Mouse (Mus musculus): ENCODE measurements at regions not wholly inside any gene's neighbourhood (a gene's known extent, or its start where the extent isn't known, plus 50 kb on each side); places are given as distances from the start of the nearest gene placed in this dataset.

- no peaks in the 10 kb centered on the region for H3K36me3 ChIP-seq (ENCODE audit: control insufficient read depth, insufficient read depth, low read length)
- no peak overlapping the region for H3K4me3 ChIP-seq (ENCODE audit: extremely low read depth, insufficient read depth, insufficient read length)
- WGBS = 78% methylated on average over 3 of the region's 3 CpGs
- no peak for DNase-seq (ENCODE audit: low read depth in 1 of 2, low spot score in 2 of 2)
- H3K27ac ChIP-seq (ENCODE audit: insufficient read depth, low read length) = no peak overlapping the region
- no peak for TF ChIP-seq POLR2A (IDR thresholded peaks at IDR 0.05; ENCODE audit: low read depth, low read length)
- TF ChIP-seq CTCF (IDR thresholded peaks at IDR 0.05; ENCODE audit: extremely low read depth, insufficient read depth, insufficient read length, insufficient replicate concordance) = no peak
- no peaks in the 10 kb centered on the region for H3K4me1 ChIP-seq (ENCODE audit: control insufficient read depth, insufficient read depth, insufficient read length)
- H3K27me3 ChIP-seq (ENCODE audit: control insufficient read depth, insufficient read depth, low read length) = no peaks in the 10 kb centered on the region
Observed at GRCm38 (mm10) chr9:72195348-72195747, 79.3 kb upstream of the Zfp280d start.

GRCm38 (mm10) chr9:72196626-72197330 lies 77.9 kb upstream of the Zfp280d start:
- no peaks in the 10 kb centered on the region for H3K4me1 ChIP-seq (ENCODE audit: control insufficient read depth, insufficient read depth, insufficient read length)
- H3K36me3 ChIP-seq (ENCODE audit: control insufficient read depth, insufficient read depth, low read length) = no peaks in the 10 kb centered on the region
- DNase-seq (ENCODE audit: low read depth in 1 of 2, low spot score in 2 of 2) = no peak
- H3K27me3 ChIP-seq (ENCODE audit: control insufficient read depth, insufficient read depth, low read length) = no peaks in the 10 kb centered on the region
- TF ChIP-seq CTCF (IDR thresholded peaks at IDR 0.05; ENCODE audit: extremely low read depth, insufficient read depth, insufficient read length, insufficient replicate concordance) (no peak), POLR2A (IDR thresholded peaks at IDR 0.05; ENCODE audit: low read depth, low read length) (no peak)
- 87% methylated on average over 10 of the region's 10 CpGs for whole genome bisulfite sequencing
- H3K27ac ChIP-seq (ENCODE audit: insufficient read depth, low read length) = no peak overlapping the region
- no peak overlapping the region for H3K4me3 ChIP-seq (ENCODE audit: extremely low read depth, insufficient read depth, insufficient read length)

- H3K27me3 ChIP-seq (ENCODE audit: control insufficient read depth, insufficient read depth, low read length) = no peaks in the 10 kb centered on the region
- no peak for DNase-seq (ENCODE audit: low read depth in 1 of 2, low spot score in 2 of 2)
- H3K4me1 ChIP-seq (ENCODE audit: control insufficient read depth, insufficient read depth, insufficient read length) = no peaks in the 10 kb centered on the region
- no peak overlapping the region for H3K4me3 ChIP-seq (ENCODE audit: extremely low read depth, insufficient read depth, insufficient read length)
- TF ChIP-seq CTCF (IDR thresholded peaks at IDR 0.05; ENCODE audit: extremely low read depth, insufficient read depth, insufficient read length, insufficient replicate concordance) (no peak), POLR2A (IDR thresholded peaks at IDR 0.05; ENCODE audit: low read depth, low read length) (no peak)
- 87% methylated on average over 11 of the region's 11 CpGs for WGBS
- no peaks in the 10 kb centered on the region for H3K36me3 ChIP-seq (ENCODE audit: control insufficient read depth, insufficient read depth, low read length)
- H3K27ac ChIP-seq (ENCODE audit: insufficient read depth, low read length) = no peak overlapping the region
Observed at GRCm38 (mm10) chr9:72197331-72197732, 77.3 kb upstream of the Zfp280d start.

GRCm38 (mm10) chr9:72198976-72199375 lies 75.7 kb upstream of the Zfp280d start:
- Histone ChIP-seq H3K27me3 (ENCODE audit: control insufficient read depth, insufficient read depth, low read length) (no peaks in the 10 kb centered on the region), H3K4me3 (ENCODE audit: extremely low read depth, insufficient read depth, insufficient read length) (no peak overlapping the region), H3K4me1 (ENCODE audit: control insufficient read depth, insufficient read depth, insufficient read length) (no peaks in the 10 kb centered on the region), H3K36me3 (ENCODE audit: control insufficient read depth, insufficient read depth, low read length) (no peaks in the 10 kb centered on the region), H3K27ac (ENCODE audit: insufficient read depth, low read length) (no peak overlapping the region)
- no peak for TF ChIP-seq CTCF (IDR thresholded peaks at IDR 0.05; ENCODE audit: extremely low read depth, insufficient read depth, insufficient read length, insufficient replicate concordance)
- TF ChIP-seq POLR2A (IDR thresholded peaks at IDR 0.05; ENCODE audit: low read depth, low read length) = no peak
- 92% methylated on average over 5 of the region's 5 CpGs for WGBS
- no peak for DNase-seq (ENCODE audit: low read depth in 1 of 2, low spot score in 2 of 2)

GRCm38 (mm10) chr9:72204357-72204905 lies 70.2 kb upstream of the Zfp280d start:
- WGBS = 94% methylated on average over 2 of the region's 2 CpGs
- TF ChIP-seq POLR2A (IDR thresholded peaks at IDR 0.05; ENCODE audit: low read depth, low read length) (no peak), CTCF (IDR thresholded peaks at IDR 0.05; ENCODE audit: extremely low read depth, insufficient read depth, insufficient read length, insufficient replicate concordance) (no peak)
- H3K36me3 ChIP-seq (ENCODE audit: control insufficient read depth, insufficient read depth, low read length) = no peaks in the 10 kb centered on the region
- no peaks in the 10 kb centered on the region for H3K27me3 ChIP-seq (ENCODE audit: control insufficient read depth, insufficient read depth, low read length)
- no peaks in the 10 kb centered on the region for H3K4me1 ChIP-seq (ENCODE audit: control insufficient read depth, insufficient read depth, insufficient read length)
- DNase-seq (ENCODE audit: low read depth in 1 of 2, low spot score in 2 of 2) = no peak
- H3K4me3 ChIP-seq (ENCODE audit: extremely low read depth, insufficient read depth, insufficient read length) = no peak overlapping the region
- no peak overlapping the region for H3K27ac ChIP-seq (ENCODE audit: insufficient read depth, low read length)

- no peaks in the 10 kb centered on the region for H3K4me1 ChIP-seq (ENCODE audit: control insufficient read depth, insufficient read depth, insufficient read length)
- no peaks in the 10 kb centered on the region for H3K27me3 ChIP-seq (ENCODE audit: control insufficient read depth, insufficient read depth, low read length)
- 59% methylated on average over 7 of the region's 7 CpGs for WGBS
- TF ChIP-seq CTCF (IDR thresholded peaks at IDR 0.05; ENCODE audit: extremely low read depth, insufficient read depth, insufficient read length, insufficient replicate concordance) (no peak), POLR2A (IDR thresholded peaks at IDR 0.05; ENCODE audit: low read depth, low read length) (no peak)
- no peak overlapping the region for H3K27ac ChIP-seq (ENCODE audit: insufficient read depth, low read length)
- no peak for DNase-seq (ENCODE audit: low read depth in 1 of 2, low spot score in 2 of 2)
- no peak overlapping the region for H3K4me3 ChIP-seq (ENCODE audit: extremely low read depth, insufficient read depth, insufficient read length)
- no peaks in the 10 kb centered on the region for H3K36me3 ChIP-seq (ENCODE audit: control insufficient read depth, insufficient read depth, low read length)
Observed at GRCm38 (mm10) chr9:72205815-72206214, 68.8 kb upstream of the Zfp280d start.

GRCm38 (mm10) chr9:72206911-72207310 lies 67.7 kb upstream of the Zfp280d start:
- H3K4me3 ChIP-seq (ENCODE audit: extremely low read depth, insufficient read depth, insufficient read length) = no peak overlapping the region
- H3K27me3 ChIP-seq (ENCODE audit: control insufficient read depth, insufficient read depth, low read length) = no peaks in the 10 kb centered on the region
- TF ChIP-seq CTCF (IDR thresholded peaks at IDR 0.05; ENCODE audit: extremely low read depth, insufficient read depth, insufficient read length, insufficient replicate concordance) (no peak), POLR2A (IDR thresholded peaks at IDR 0.05; ENCODE audit: low read depth, low read length) (no peak)
- no peaks in the 10 kb centered on the region for H3K36me3 ChIP-seq (ENCODE audit: control insufficient read depth, insufficient read depth, low read length)
- no peak overlapping the region for H3K27ac ChIP-seq (ENCODE audit: insufficient read depth, low read length)
- H3K4me1 ChIP-seq (ENCODE audit: control insufficient read depth, insufficient read depth, insufficient read length) = no peaks in the 10 kb centered on the region
- no peak for DNase-seq (ENCODE audit: low read depth in 1 of 2, low spot score in 2 of 2)
- WGBS = 90% methylated on average over 2 of the region's 2 CpGs

Measured in spleen, adult 2 months (tissue).